Mouse (Mus musculus): ENCODE data around the gene Cacybp. TPM values are rescaled to one million over a fixed set of nuclear protein-coding genes. Genes with fewer than 3 reads are reported as not detected.

Cacybp gene
- polyA plus RNA-seq, 1 experiment from 2014 or later: 212 TPM

DNA sequence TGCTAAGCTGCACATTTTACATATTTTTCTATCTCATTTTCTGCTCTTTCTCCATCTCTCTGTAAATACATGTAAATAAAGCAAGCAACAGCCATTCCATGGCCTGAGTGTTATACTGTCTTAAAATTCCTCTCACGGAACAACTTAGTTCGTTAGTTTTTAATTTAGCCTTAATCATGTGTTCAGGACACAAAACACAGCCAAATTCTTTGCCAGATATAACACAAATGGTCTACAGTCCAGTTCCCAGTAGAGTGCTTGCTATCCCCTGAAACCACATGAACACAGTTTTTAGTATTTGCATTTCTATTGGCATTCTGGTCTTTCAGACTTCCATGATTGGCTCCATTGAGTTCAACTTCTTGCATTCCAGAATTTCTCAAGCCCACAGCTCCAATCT lies 54.5 kb downstream of the Cacybp start:
- 87% methylated on average over 2 of the region's 2 CpGs for WGBS
- H3K4me1 ChIP-seq (ENCODE audit: control insufficient read depth, insufficient read depth, low read length): peaks cover 6% of the 10 kb centered on the region; the same call in 1 of the 2 replicates
- H3K36me3 ChIP-seq (ENCODE audit: control insufficient read depth, insufficient read depth, low read length): no peaks in the 10 kb centered on the region
- H3K4me3 ChIP-seq (ENCODE audit: low read depth, low read length): no peak overlapping the region
- no peaks in the 10 kb centered on the region for H3K27me3 ChIP-seq (replicated peaks; ENCODE audit: control insufficient read depth, insufficient read depth, low read length)
- ATAC-seq (ENCODE audit: low read depth) (no peak), DNase-seq (ENCODE audit: low spot score) (no peak)
- no peak overlapping the region for H3K4me2 ChIP-seq (ENCODE audit: low read depth, low read length)
- H3K27ac ChIP-seq (replicated peaks; ENCODE audit: low read depth, low read length): no peak overlapping the region
- no peaks in the 10 kb centered on the region for H3K9me3 ChIP-seq (ENCODE audit: control insufficient read depth, low read length)
- H3K9ac ChIP-seq (ENCODE audit: low read depth, low read length): no peak overlapping the region

DNA sequence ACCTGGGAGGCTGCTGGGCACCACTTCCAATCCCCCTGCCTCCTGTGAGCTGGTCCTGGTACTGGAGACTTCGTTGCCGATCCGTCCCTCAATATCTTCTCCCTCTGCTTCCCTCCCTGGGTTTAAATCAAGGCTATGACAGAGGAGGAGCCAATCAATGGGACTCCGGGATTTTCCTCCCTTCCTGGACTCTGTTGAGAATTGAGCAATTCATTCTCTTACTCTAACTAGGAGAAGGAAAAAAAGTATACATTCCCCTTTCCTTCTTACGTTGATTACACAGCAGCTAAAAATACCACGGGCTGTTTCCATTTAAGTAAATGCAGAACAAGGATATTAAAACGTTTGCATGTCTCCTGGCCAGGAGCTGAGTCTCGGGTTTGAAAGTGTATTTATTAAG lies 59.2 kb downstream of the Cacybp start, which contains the start of gene Tnn:
Tnn (minus strand) TSS at position 101 of the 400 bp plus-strand sequence.
- Histone ChIP-seq H3K27ac (replicated peaks; ENCODE audit: low read depth, low read length) (0 out of 2 replicates have a peak within 1 kb of the TSS, but pooled peaks have one; percentile 17), H3K4me2 (ENCODE audit: low read depth, low read length) (peak within 1 kb of the TSS; percentile 4; the same call in 1 of the 2 replicates), H3K4me1 (ENCODE audit: control insufficient read depth, insufficient read depth, low read length) (peaks cover 14% of the 10 kb centered on the region; the same call in 1 of the 2 replicates), H3K4me3 (ENCODE audit: low read depth, low read length) (no peak within 1 kb of the TSS), H3K27me3 (replicated peaks; ENCODE audit: control insufficient read depth, insufficient read depth, low read length) (no peaks in the 10 kb centered on the region), H3K36me3 (ENCODE audit: control insufficient read depth, insufficient read depth, low read length) (no peaks in the 10 kb centered on the region), H3K9ac (ENCODE audit: low read depth, low read length) (no peak within 1 kb of the TSS), H3K9me3 (ENCODE audit: control insufficient read depth, low read length) (no peaks in the 10 kb centered on the region)
- no peak for ATAC-seq (ENCODE audit: low read depth)
- WGBS: 39% methylated on average over 8 of the region's 8 CpGs
- peak; percentile 72 for DNase-seq (ENCODE audit: low spot score)

Other genes with a start within 250 kb of the Cacybp start
- 14.2 and 15.1 TPM in 2 replicates for gene 4930523C07Rik, start 168.5 kb downstream of the Cacybp start, polyA plus RNA-seq (2014; fragmentation: Nextera tagmentation; extraction: Ambion mirVana)
- 10.9 and 17.2 TPM in 2 replicates for gene Tnn, start 59.3 kb downstream of the Cacybp start, polyA plus RNA-seq (2014; fragmentation: Nextera tagmentation; extraction: Ambion mirVana)
- gene Mrps14, start 17.7 kb downstream of the Cacybp start, polyA plus RNA-seq (2014; fragmentation: Nextera tagmentation; extraction: Ambion mirVana): 238 and 243 TPM in 2 replicates